Mouse (Mus musculus) right cerebral cortex, postnatal 36 days (tissue): ENCODE data around the gene Elane.

ENCODE experiments used
- DNase-seq, 2 experiments: peaks; one replicate each; pipeline ENCODE4 v3.0.0; 2022; ENCODE audit warnings: low spot score in 2 of 2, mixed read lengths in 1 of 2

The Elane gene

DNA sequence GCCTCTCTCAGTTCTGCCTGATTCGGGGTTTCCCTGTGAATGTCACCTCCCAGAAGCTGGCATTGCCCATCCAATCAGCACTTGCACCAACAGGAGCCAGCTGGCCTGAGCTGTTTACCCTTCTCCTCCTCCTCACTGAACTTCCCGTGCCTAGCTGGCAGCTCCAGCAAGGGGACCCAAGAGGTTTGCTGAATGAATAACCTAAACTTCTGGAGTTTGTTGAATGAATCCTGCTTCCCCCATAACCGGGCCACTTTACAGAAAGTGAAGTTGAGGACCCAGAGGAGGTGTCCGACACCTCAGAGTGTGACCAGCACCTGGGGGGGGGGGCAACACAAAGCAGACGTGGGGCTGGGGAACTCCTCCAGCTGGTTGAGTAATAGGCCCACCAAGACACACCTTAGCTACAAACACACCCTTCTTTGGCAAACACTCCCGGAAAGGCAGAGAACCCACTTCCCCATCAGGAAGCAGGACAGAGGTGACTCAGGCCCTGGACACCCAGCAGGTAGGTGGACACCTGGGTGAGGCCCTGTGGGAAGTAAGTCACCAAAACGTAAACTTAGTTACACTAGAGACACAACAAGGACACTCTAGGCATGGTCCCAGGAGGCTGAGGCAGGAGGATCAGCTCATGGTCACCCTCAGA lies 29.0 kb downstream of the Elane start:
- DNase-seq = no peak

DNA sequence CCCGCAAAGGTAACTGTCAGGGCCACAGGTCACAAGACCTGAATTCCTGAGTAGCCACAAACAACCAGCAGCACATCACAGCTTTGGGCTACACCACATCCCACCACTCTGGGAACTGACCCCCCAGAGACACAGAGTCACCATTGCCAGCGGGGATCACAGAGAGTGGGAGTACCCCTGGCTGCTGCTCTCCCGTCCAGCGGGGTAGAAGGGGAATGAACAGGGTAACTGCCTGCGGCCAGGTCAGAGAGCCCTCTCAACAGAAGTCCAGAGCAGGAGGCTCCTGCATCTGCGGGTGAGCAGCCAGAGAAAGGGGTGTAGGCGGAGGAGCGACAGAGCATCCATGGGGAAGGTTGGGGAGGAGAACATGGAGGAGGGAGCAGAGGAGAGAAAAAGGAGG lies 30.0 kb downstream of the Elane start:
- no peak for DNase-seq

DNA sequence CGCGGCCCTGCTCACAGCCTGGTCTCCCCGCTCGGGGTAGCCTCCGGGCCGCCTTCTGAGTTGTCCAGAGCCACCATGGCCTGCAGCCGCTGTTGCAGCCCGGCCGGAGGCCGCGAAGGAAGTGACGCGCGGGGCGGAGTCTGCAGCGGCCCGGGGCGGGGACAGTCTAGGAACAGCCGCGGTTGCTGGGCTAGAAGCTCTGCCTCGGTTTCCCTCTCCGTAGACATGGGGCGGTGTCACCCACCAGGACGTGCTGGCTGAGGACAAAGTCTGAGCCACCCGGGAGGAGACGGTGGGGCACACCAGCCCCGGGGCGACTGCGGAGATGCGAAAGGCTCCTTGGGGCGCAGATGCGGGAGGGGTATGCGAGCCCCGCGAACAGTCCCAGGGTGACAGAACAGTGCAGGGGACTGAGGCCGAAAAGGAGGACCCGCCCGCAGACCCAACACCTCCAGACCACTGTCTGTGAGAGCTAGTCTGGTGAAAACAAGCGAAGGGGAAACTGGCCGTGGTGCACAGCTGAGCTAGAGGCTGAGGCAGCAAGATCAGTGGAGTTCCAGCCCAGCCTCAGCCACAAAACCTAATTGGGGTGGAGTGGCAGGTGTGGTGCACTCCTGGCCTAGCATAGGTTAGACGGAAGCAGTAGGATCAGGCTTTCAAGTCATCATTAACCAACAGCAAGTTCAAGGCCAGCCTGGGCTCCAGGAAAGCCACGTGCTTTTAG lies 30.9 kb downstream of the Elane start, which contains the start of gene Kiss1r:
Kiss1r (plus strand) TSS at position 164 of the 724 bp plus-strand sequence.
- peak; percentile 73 to 77 for DNase-seq

DNA sequence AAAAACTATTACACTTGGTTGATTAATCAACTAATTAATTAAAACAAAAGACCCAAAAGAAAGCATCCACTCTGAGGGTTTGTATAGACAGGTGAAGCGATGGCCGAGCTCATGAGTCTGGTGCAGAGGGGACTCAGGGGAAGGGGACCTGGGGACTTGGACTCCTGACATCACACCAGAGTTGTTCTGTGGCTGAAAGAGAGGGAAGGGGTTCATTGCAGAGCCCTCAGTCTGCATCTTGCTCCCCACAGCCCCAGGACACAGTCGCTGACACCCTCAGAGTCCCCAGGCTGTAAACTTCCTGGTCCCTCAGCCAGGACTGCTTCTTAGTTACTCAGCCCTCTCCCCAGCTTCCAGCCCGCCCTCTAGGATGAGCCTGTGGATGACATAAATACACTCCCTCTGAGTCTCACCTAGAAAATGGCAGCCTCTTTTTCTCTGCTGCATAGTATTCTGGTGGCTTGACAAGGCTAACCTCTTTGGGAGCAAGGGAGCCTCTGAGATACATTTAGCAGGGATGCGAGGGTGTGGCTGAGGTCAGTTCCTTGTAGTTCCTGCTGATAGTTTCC lies 31.6 kb downstream of the Elane start:
- DNase-seq = no peak

DNA sequence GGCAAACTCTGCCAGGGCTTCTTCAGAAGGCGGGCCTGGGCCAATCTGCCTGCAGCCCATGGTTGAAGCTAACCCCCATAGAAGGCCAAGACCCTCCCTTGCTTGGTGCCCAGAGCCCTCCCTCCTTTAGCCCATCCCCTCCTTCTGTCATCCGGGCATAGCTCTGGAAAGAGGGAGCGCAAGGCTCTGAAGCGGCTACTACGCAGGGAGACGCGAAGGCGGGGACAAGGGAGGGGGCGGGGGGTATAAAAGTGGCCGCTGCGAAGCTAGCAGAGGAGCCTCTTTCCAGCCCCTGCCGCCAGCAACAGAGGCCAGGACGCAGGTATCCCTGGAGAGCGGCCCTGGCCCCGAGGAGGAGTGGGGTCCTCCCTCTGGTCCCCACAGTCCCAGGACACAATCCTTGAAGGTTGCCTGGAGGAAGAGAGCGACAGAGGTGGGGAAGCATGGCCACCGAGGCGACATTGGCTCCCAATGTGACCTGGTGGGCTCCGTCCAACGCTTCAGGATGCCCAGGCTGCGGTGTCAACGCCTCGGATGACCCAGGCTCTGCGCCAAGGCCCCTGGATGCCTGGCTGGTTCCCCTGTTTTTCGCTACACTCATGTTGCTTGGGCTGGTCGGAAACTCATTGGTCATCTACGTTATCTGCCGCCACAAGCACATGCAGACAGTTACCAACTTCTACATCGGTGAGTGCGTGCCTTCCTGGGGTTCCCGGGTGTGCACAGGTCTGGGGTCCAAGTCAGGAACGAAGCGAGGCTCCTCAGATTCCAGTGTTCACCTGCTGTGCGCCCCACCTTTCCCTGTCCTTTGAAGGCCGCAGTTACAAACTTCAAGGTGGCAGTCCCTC lies 32.4 kb downstream of the Elane start:
- DNase-seq = no peak

DNA sequence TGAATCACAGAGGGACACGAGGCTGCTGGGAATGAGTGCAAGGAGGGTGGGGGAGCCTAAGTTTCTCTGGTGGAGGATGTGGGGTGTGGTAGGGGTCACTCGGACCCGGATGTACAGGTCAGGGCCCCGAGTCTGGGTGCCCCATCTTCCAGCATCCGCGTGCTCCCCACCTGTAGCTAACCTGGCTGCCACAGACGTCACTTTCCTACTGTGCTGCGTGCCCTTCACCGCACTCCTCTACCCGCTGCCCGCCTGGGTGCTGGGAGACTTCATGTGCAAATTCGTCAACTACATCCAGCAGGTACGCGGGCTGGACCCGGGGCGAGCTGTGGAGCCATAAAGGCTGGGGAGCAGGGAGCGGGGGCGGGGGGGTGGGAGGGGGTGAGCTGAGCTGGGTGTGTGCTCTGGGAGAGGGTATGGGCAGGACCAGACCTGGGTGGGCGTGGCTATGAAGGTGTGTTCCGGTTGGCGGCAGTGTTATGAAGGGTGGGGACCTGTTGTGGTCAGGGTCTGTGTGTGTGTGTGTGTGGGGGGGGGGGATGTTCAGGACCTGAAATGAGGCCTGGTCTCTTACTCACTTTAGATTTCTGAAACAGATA lies 33.3 kb downstream of the Elane start:
- DNase-seq = no peak

DNA sequence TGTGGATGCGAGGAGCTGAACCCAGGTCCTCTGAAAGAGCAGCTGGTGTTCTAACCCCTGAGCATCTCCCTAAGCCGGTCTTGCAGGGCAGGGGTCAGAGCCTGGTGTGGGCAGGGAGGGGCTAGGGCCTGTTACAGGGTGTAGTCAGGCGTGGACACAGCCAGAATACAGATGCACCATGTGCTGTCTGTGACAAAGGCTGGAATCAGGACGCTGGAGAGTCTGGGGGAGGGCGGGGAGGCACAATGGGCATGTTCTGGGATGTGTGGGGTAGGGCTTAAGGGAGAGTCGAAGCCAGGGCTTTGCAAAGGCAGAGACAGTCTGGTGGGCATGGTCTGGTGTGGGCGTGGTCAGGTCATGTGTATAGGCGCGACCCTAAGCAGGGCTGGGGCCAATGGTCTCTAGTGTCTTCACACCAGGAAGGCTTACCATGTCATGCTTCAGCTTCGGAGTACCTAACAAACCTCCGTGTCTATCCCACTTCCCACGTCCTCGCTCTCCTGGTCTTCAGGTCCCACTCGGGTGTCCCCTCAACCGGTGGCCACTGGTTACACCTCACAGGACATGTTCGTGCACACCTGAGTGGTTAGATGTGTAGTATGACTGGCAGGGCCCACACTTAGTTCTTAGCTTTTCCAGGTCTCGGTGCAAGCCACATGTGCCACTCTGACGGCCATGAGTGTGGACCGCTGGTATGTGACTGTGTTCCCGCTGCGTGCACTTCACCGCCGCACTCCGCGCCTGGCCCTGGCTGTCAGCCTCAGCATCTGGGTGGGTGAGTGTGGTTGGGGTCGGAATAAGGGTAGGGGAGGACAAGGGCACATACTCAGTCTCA lies 34.2 kb downstream of the Elane start:
- no peak for DNase-seq

DNA sequence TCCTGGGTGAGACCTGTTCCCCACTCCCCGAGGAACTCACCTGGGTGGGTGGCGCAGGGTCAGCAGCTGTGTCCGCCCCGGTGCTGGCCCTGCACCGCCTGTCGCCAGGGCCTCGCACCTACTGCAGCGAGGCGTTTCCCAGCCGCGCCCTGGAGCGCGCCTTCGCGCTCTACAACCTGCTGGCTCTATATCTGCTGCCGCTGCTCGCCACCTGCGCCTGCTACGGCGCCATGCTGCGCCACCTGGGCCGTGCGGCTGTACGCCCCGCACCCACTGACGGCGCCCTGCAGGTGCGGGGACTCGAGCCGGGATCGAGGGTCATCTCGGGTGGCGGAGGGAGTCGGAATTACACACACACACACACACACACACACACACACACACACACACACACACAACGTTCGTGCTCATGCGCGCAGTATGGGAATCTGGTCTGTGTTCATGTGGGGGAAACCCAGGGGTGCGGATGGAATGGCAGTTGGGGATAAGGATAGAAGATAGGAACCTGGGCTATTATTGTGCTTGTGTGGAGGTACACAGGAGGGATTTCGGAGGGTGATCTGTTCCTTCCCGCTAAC lies 35.0 kb downstream of the Elane start, which contains the start of gene R3hdm4:
R3hdm4 (minus strand) TSS at position 251 of the 578 bp plus-strand sequence.
- DNase-seq = no peak

DNA sequence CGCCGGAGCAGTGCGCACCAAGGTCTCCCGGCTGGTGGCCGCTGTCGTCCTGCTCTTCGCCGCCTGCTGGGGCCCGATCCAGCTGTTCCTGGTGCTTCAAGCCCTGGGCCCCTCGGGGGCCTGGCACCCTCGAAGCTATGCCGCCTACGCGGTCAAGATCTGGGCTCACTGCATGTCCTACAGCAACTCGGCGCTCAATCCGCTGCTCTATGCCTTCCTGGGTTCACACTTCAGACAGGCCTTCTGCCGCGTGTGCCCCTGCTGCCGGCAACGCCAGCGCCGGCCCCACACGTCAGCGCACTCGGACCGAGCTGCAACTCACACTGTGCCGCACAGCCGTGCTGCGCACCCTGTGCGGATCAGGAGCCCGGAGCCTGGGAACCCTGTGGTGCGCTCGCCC lies 35.5 kb downstream of the Elane start:
- no peak for DNase-seq

DNA sequence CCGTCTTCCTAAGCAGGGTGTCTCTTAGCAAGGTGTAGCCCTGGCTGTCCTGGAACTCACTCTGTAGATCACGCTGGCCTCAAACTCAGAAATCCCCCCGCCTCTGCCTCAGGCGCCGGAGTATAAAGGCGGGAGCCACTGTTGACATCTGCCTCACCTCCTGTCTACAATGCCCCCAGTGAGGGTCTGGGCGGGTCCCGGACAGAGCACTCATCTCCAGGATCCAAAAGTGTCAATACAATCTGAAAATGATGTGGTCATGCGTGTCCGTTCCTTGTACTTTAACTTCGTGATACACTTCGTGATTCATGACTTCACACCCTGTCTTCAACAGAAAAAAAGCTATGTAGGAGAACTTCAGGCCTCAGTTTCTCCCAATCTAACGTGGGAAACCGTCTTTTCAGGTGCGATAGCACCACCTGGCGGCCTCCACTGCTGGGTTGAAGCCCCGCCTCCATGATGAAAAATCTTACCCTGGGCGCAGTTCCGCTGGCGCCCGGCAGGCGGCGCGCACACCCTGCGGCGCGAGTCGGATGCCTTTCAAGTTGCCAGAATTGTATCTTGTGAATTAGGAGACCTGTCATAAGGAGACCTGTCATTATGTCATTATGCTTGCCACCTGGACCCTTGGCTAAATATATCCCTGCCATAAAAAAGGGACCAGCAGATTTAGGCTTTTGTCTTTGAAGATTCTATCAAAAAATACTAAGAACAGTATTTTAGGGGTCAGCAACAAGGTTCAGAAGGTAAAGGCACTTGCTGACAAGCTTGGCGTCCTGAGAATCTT lies 39.1 kb downstream of the Elane start:
- DNase-seq = peak; percentile 85 to 89

DNA sequence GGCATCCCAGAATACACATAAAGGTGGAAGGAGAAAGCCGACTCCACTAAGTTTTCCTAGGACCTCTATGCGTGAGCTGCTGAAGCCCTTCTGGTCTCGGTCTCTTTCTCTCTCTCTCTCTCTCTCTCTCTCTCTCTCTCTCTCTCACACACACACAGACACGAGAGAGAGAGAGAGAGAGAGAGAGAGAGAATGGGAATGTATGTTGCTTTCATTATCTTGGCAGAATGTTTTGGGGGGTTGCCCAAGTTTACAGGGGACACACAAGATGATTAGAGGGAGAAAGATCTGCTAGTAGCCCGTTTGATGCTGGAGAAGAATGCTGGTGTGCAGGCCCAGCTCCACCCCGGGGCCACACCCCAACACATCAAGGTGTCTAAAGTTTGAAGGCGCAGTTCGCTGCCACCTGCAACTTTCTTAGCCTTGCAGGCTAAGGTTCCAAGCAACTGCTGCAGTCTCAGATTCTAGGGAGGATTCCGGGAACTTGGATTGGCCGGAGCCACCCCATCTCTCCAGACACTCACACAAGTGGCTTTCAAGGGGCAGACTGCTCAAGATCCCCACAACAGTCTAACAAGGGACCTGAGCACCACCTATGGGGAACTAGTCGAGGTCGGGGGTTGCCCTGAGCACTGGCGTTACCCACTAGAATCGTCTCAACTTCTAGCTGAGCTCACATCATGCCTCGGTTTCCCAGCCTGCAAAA lies 39.9 kb downstream of the Elane start:
- DNase-seq = no peak

DNA sequence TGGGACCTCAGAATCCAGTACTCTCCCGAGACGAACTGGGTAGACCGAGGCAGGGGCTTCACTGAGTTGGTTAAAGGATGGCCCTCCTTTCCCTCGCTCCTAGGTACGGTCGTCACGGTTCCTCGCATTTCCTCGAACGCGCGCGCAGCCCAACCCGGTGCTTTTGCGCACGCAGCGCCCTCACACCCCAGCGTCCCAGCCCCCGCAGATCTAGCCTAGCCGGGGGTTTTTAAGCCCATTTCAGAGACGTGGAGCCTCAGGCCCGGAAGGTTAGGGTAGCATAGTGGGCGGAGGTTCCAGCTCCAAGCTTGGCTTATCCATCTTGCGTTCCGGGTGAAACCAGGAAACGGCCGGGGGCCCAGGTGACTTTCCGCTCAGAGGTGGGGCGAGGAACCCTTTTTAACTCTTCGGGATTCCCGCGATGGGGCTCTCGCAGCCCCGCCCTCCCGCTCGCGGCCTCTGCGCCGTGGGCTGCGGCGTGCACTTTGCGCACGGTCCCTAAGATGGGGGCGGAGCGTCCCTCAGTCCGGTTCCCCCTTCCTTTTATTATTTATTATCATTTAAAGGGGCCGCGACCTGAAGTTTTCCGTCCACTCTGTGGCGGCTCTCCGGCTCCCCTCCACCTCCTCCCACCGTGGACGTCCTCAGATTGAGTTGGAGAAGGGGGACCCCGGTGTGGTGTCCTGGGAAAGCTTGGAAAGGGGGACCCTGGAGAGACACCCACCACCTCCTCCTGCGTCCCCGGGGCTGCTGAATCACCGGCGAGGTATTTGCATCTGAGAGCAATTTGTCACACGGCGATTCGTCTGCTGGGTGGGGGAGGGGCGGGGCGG lies 40.7 kb downstream of the Elane start, which contains the start of gene Arid3a:
Arid3a (plus strand) TSS at position 553 of the 833 bp plus-strand sequence.
- peak; percentile 77 to 83 for DNase-seq

DNA sequence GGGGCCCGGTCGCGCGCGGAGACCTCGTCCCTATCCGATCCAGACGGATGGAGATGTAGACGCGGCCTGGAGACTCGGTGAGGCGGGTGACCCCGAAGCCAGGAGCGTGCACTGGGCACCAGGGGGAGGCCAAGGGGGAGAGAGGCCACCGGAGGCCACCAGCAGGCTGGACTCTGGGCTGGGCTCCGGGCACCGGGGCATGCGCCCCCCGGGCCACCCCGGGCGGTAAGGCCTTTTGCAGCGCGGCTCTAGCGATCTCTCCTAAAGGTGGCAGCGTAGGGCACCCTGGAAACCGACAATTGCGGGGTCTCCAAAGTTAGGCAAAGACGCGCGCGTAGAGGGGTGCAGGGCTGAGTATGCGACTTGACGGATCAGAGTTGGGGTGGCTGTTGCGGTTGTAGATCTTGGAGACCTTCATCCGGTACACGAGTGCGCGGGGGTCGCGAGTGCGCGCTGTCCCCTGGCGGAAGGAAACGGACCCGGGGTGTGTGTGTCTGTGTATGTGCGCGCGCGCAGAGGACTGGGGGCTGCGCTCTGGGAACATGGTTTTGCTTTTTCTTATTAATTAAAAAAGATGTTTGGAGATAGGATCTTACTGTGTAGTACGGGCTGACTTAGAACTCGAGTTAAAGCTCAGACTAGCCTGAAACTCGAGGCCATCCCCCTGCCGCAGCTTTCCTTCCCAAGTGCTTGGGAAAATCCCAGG lies 41.4 kb downstream of the Elane start:
- DNase-seq = no peak

DNA sequence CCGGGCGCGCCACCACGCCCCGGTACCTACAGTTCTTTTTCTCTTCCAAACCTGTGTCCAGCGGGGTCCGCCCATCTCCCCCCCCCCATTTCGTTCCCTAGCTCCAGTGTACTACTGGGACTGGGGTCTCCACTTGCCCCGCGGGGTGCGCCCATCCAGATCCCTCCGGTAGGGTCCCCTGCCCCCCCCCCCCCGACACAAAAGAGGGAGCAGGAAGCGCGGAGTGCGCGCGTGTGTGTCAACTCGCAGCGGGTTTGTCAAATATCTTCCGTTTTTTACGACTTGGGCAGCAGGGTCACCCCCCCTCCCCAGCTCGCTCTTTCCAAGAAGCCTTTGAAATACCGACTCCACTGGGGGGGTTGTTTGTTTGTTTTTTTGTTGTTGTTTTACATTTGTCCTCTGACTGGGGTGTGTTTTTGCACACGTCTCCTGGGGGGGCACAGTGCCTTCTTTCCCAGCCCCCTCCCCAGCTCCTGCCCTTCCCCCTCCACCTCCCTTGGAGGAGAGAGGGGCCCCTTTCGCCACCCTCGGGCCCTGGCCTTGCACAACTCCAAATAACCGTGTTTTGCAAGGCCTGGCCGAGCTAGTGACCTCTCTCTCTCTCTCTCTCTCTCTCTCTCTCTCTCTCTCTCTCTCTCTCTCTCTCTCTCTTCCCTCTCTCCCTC lies 42.1 kb downstream of the Elane start:
- DNase-seq = no peak

DNA sequence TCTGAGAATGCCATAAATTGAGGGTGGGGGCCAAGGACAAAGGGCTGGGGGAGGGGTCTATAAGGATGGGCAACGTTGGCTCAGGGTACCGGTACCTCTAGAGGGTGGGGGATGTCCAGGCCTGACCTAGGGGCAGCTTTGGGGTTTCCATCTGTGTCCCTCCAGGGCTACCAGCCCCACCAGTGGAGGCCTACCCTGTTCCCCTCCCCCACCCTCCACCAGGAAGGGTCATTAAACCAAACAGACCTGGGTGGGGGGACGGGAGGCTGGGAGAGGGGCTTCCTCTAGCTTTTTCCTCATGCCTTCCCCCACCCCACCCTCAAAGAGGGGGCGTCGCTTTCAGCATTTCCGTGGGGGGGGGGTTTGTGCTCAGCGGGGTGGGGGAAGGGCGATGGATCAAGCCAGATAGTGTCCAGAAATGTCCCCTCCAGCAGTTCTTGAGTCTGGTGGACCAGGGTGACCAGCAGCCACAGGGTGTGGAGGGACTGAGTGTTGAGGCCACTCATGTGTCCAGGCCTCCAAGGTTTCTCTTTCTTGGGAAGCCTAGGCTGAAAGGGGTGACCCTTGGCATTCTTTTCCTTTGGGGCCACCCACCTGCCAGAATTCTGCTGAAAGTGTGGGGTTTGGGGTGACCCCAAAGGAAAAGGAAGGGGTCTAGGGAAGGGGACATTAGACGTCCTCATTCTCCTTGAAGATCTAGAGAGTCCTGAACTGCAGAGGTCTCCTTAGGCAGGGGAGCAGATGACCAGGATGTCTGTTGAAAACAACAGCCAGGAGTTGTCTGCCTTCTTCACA lies 43.1 kb downstream of the Elane start:
- DNase-seq = no peak
